Mouse (Mus musculus) thymus, postnatal 4 days (tissue): Measurements from ENCODE around the gene Riiad1.

Source experiments
- DNase-seq: peaks from one replicate; pipeline ENCODE4 v3.0.0; 2021

Riiad1 gene

DNA sequence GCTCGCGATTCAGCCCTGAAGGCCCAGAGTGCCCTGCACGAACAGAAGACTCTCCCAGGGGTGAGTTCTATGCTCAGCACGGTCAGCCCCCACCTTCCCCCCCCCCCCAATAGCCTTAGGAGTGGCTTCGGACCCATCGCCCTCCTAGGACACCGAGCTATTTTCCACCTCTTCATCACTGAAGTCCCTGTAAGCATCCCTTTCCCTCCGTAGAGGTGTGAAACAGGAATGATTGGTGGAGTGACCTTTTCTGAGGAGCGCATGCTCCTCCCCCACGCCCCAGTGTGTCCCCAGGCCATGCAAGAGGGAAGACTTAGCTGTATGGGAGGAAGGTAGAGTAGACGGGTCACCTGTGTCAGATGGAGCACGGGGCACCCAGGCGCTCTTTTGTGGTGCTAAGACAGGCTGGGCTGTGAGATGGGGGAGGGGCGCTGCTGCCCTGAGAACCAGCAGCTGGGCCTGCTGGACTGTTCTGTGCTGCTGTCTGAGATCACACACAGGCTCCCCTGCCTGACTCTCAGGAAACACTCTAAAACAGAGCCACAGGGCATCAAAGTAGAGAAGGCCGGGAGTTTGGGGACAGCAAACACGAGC lies at the start of gene Riiad1:
Gene Riiad1, minus strand, starts transcription at position 51 of the 594 bp plus-strand sequence.
- no peak for DNase-seq

DNA sequence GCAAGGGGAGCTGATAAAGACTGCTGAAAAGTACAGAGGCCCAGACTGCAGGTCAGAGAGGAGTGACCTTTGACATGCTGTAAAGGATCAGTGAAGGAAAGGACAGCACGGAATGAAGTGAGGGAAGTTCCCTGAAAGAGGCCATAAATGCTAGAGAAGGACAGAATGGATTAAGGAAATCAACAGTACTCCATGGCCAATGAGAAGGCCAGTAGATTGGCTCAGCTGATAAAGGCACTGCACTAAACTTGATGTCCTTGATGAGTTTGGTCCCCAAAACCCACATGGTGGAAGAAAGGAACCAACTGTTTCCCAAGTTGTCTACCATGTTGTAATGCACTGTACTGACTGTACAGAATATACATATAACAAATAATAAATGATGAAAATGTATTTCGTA lies 46.6 kb upstream of the Riiad1 start:
- DNase-seq: no peak

DNA sequence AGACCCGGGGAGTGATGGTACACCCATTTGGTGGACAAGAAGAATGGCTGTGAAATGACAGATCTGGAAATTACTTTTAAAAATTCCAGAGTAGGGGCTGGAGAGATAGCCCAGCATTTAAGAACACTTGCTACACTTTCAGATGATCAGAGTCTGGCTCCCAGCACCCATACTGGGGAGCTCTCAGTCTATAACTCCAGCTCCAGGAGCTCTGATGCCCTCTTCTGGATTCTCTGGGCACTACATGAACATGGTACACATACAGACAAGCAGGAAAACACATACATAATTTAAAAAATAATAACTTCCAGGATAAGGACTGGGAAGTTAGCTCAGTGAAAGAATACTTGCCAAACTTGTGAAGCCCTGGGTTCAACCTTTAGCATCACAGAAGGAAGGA lies 26.5 kb upstream of the Riiad1 start:
- peak; percentile 33 for DNase-seq

DNA sequence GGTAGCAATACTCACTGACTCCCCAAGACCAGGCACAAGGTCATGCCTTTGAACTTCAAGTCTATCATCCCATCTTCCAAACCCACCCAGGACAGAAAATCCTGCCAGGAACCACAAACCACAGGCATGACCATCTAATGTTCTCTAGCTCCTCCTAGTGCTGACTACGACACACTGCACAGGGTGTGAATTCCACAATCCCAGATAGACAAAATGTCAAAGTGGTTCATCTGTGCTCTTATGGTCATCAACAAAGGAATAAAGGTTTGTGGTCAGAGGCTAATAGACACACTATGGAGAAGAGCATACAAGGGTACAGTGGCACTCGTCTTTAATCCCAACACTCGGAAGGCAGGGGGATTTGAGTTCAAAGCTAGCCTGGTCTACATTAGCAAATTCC lies 22.1 kb upstream of the Riiad1 start:
- peak; percentile 23 for DNase-seq

DNA sequence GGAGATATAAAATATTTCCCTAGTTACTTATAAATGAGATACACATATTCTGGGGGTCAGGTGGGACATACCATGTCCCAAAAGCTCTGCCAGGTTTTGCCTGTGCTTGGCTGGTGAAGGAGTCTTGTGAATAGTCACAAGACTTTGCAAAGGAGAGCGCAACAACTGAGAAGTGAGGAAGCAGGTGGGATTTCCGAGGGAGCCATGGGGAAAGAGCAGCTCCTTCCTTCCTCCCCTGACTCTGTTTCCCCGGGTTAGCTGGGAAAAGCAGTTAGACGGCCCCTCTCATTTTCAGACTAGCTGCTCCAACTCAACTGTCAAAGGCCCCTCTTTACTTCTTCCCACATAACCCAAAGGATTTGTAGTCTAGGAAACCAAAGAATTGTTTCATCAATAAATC lies 17.0 kb upstream of the Riiad1 start:
- DNase-seq: no peak

DNA sequence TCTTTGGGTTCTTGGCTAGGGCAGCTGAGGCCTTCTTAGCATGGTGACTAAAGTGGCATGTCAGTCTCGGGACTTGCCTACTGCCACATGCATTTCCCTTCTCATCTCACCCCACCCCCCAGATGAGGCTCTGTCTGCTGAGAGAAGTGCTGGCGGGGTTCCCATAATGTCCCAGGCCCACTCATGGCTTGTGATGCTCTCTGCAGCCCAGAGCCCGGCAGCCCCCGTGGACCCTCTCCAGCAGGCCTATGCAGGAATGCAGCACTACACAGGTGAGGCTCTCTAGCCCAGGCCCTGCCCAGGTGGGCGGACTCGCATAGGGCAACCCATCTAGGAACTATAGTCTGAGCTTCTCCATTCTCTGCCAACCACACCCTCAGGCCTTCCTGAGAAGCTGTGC lies 7.4 kb upstream of the Riiad1 start:
- no peak for DNase-seq

DNA sequence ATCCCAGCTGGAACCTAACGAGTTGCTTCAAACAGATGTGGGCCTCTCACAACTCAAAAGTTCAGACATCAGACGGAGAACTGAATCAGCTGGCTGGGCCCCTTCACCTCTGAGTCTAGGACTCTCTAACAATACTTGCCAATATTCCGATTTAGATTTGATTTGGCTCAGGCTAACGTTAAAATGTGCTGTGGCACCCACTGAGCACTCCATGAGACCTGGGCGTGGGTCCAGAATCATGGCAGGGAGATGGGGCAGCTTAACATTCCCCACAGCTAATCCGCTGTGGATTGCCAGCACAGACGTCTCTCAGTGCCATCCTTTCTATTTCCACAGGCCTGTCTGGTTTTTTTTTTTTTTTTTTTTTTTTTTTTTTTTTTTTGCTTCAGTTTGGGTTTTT lies 5.8 kb upstream of the Riiad1 start:
- DNase-seq: no peak

DNA sequence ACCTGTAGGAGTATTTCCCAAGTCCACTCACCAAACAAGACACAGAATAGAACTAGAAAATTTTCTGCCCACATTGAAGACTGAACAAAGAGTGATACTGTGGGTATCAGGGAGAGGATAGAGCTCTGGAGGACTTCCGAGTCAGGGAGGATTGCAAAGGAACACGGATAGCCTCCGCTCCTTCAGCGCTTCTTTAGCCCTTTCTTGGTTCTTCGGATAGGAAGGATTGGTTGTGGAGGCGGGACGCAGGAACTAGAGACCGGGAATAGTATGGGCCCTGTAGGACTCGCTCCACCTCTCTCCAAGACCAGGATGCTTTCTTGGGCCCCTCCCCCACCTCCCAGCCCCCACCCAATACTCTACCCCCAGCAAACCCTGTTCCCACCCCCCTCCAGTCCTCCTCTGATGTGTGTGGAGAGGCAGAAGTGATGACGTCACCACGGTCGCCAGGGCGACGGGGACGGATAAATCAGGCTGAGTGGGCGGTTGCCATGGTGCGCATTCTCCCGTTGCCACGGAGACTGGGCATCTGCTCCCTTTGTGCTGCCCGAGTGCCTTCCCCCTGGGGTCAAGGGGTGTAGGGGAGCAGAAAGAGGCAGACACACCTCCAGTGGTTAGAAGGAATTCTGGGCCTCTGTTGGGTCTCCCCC lies 3.8 kb upstream of the Riiad1 start:
- DNase-seq: peak; percentile 35

DNA sequence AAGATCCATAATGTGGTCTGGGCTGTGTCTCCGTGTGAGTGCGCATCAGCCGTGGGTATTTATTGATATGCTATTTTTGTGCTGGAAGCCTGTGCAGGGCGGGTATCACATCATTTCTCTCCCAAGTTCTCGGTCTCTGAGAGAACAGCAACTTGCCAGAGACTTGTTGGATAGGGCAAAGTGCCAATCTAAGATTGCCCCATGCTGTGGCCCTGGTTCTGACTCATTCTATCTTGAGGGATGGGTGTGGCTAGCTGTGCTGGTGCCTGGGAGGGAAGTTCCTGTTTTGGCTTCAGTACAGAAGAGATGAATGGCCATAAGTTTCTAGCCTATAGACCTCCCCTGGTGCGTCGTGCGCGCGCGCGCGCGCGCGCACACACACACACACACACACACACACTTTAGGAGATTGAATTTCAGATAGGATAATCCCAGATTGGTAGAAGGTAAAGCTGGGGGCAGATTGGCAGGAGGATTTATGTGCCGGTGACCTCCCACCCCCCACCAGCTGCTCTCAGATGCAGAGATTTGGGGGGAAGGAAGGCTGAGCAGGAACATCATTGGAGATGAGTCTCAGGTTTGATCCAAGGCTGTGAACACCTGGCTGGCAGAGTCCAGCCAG lies 2.7 kb upstream of the Riiad1 start:
- DNase-seq: no peak

DNA sequence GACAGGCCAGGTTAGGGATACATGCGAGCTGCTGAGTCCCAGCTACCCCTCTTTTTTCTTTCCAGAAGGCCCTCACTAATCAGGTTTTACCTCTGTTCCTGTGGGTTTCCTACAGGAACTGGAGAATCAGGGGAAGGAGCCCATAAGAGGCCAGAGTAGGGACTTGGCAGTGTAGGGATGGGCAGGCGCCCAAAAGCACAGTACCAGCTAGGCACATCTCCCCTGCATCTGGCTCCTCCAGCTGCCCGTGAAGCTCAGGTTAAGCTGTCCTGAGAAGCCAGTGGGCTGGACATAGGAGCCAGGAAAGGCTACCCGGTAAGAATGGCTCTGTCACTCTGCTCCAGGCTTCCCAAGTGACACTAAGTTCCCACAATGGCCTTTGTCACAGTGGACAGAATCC lies 1.3 kb upstream of the Riiad1 start:
- no peak for DNase-seq

DNA sequence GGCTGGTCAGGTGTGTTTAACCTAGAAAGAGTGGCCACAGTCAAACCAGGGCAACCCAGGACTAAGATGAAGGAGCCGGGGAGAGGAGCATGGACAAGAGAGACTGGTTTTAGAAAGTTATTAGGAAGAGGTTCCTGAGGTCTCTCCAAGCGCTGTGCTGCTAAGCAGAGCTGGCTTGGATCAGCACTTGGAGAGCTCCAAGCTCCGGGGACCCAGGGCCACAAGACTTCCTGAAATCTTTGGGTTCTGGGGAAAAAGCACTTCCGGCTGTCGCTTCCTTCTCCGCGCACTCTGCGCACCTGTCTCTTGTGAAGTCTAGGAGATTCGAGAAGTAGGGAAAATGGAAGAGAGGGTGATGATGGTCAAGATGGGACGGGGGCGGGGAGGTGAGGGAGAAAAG lies 577 bp downstream of the Riiad1 start:
- no peak for DNase-seq

DNA sequence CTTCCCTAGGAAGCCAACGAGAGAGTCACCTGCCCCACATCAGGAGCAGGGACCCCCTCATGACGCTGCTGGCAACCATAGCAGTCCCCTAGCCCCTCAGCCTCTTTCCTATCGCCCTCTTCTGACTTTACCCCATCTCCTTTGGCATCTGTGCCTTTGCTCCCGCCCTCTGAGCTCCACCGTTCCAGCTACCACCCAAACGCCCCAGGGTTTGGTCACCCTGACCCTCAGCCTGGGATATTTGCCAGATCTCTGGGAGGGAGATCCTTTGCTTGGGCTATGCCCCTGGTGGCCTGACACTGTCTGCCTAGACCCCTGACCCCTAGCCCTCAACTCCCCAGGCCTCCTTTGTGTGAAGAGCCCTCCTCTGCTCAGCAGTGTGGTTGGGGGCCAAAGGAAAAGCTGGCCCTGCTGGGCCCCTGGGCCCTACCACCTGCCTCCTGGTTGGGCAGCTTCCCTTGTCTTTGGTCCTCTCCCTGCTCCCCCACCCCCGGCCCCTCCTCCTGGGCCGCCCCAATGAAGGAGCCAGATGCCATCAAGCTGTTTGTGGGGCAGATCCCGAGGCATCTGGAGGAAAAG lies 1.5 kb downstream of the Riiad1 start:
- no peak for DNase-seq

DNA sequence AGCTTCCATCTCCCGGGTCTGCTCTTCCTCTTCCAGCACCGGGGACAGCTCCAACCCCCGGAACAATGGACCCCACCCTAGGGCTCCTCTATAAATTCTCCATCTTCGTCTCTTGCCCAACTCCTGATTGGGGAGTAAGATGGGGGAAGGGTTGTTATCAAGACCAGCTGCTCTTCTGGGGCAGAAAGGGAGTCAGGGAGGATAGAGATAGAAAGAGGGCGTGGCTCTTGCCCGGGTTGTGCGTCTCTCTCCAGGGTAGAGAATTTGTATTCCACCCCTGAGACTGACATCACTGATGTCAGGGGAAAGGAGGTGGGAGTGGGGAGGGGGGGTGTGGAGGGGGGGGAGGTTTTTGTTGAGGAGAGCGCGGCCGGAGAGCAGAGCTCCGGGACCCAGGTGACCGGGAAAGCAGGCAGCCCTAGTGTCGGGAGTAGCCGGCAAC lies 2.1 kb downstream of the Riiad1 start, which contains the start of gene Celf3:
Gene Celf3, plus strand, starts transcription at position 315 of the 442 bp plus-strand sequence.
- no peak for DNase-seq

DNA sequence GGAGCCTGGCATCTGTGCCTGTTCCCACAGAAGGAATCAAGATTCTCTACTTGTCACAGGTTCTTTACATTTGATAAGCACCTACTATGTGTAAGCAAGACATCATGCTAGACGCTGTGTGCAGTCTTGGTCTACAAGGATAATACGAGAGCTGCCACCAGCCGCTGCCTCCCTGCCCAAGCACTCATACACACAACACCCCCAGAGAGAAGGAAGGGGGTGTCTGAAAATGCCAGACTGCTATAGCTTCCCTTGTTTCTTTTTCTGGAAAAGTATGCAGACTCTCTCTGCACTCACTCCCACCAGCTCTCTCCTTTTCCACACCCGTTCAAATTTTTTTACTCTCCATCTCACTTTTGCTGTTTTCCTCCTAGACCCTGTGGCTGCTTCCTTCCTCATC lies 2.7 kb downstream of the Riiad1 start:
- DNase-seq: no peak

DNA sequence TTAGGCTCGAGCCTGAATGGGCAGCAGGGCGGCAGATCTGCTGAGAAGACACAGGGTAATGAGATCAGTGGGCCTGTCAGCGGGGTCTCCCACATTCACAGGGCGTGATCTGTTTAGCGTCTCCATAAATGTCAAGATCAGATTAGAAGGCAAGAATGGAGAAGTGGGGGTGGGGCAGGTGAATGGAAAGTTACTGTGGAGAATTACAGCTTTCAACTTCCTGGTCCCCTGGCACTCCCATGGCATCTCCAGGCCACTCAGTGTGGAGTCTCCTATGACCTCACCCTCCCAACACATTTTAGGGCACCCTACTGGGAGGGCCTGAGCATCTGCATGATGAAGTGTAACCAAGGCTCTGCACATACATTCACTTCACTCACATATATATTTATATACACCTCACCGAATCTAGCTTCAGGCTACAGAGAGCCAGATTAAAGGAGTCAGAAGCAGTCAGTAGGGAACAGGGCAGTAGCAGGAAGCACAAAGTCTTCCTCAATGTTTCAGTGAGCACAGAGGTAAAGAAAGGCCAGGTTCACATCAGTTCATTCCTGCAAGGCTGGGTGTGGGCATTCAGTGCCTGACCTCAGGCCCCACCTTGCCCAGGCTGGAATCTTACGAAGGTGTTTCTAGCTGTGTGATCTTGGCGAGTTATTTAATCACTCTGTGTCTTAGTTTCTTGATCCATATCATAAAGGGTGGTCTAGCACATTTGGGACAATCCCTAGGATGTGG lies 3.7 kb downstream of the Riiad1 start:
- no peak for DNase-seq

DNA sequence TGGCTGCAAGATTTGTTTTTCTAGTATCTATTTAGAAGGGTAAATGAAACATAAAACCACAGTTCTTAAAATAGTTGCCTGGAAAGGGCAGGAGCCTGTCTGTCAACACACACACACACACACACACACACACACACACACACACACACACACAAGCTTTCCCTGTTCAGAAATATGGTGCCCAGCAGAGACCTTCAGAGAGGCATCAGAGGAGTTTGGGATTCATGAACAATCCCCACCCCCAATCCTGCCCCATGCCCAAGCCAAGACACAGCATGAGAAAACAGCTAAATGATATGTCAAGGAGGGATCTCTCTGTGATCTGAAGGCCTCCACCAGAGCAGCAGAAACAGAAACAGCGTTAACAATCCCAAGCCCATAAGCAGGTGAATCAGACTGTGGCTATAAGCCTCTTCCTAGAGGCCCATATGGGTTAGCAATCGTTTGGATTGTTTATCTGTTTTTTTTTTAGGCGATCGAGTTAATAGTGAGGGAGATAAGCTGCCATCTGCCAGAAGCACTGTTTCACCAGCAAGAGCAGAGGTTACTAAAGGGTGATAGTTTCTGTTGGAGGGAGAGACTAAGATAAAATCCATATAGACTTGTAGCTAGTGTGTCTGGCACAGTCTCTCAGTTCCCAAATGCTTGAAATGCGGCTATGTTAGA lies 6.4 kb downstream of the Riiad1 start:
- DNase-seq: no peak

DNA sequence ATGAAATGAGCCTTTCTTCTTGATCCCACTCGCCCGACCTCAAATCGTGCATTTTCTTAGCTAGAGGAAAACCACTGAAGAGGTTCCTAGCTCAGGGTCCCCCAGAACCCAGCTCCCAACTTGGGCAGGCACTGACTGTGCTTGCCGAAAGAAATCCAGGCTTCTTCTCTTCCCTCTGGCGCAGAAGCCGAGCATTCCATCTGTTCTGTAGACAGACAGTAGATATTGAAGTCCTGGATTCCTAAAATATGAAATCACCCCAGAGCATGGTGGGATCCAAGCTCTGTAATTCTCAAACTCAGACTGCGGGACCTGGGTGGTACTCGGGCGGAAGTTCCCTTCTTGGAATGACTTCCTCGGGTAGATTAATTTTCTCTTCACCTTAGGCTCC lies 7.0 kb downstream of the Riiad1 start:
- no peak for DNase-seq

DNA sequence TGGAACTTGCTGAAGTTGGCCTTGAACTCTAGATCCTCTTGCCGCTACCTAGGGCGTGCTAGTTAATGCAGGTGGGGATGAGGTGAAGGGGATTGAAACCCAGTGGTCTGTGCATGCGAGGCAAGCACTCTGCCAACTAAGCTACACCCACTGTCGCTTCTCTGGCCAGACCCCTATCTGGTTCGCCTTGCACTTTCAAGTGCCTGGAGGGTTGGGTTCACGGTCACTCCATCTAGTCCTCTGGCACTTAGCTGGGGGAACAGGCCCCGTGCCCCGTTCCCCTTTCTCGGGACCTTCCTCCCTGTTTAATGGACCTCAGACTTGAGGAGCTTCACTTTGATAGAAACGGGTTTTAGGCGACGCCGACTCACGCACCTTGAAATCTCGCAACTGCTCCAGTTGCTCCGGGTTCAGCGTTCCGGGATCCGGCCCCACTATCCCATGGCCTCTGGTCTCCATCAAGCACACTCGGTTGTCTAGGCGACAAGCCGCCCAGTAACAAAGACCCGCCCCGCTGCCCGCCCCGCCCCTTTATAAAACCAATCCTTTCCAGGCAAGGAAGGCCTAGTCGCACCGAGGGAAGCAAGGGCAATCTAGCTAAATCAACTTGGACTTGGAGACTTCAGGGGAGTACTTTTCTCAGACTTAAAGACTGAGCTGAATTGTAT lies 7.6 kb downstream of the Riiad1 start:
- no peak for DNase-seq

DNA sequence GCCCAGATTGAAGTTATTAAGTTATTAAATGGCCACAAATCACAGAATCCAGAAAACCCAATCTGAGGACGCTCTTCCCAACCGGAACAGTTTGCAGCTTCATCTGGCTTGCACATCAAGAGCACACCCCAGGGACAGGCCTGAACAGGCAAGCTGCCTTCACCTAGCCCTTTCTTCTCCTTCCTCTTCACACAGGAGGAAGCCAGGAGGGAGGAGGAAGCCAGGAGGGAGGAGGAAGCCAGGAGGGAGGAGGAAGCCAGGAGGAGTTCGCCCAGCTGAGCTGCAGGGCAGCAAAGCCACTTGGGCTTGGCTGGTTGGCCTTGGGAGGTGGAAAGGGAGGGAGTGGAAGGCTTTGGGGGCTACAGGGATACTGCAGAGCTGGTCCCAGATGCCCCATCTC lies 11.2 kb downstream of the Riiad1 start:
- DNase-seq: no peak

DNA sequence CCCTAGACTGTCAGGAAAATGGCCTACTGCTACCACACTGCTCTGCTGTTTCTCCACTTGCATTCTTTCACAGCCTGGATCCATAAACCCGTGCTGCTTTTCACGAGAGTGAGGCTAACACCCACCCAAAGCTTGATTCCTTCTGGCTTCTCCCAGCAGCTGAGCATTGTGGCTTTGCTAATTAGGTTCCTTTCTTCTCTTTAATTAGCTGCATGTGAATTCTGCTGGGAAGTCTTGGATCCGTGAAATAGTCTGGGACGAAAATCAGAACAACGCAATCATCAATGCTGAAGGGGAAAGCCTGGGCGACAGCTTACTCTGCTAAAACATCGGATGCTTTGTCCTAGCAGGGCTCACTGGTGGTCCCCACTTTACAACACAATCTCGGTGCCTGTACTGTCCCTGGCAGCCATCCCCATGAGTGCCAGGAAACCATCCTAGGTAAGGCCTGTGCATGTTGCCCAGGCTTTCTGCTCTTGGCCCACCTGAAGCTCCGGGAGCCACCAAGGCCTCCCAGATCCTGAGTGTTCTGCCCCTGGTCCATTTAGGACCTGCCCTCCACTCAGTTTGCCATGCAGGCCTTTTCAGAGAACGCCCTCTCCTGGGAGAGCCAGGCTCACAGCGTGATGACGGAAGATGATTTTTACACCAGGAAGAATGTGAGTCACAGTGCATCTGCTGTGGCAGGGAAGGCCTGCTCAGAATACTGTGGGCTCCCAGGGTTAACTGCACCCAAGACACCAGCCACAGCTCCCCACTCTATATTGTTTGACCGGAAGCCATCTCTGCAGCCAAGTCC lies 14.3 kb downstream of the Riiad1 start:
- no peak for DNase-seq

DNA sequence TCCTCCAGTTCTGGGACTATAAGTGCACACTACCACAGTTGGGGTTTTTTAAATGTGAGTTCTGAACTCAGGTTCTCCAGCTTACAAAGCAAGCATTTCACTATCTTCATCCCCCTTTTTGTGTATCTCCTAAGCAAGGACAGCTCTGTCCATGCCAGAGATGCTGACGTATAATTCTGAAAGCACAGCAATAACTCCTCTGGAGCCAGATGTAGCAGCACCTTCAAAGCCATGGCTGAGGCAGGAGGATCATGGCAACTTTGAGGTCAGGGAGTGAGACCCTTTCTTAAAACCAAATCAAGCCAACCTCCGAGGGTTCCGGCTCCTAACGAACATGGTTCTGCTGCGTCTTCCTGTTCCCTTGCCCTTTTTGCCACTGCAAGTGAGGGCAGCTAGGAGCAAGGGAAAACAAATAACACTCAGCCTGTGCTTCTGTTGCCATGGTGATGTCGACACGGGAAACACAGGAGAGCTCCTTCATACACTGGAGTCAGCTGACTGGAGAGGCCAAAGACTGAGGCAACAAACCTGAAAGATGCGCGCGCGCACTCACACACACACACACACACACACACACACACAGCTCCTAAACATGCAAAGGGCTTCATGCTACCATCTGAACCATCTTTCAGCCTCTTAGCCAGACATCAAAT lies 16.1 kb downstream of the Riiad1 start:
- DNase-seq: no peak
